Mouse (Mus musculus): Measurements from ENCODE around the gene Rrh. TPM values are rescaled to one million over a fixed set of nuclear protein-coding genes. Genes with fewer than 3 reads are reported as not detected.
A peak's percentile ranks its signal among the peaks of the same experiment; 100 is the strongest.
"Not testable (repeated sequence)": the region's sequence is repeated elsewhere in the genome, so short reads cannot be mapped to it uniquely, and the experiment has no call there.

Rrh gene
- polyA plus RNA-seq, 1 experiment from 2014 or later = not detected

- H3K4me1 ChIP-seq (ENCODE audit: control insufficient read depth, insufficient read depth, low read length) = no peaks in the 10 kb centered on the region
- no peak for ATAC-seq (ENCODE audit: insufficient number of reproducible peaks, insufficient read depth, low FRiP score, low read depth)
- no peak overlapping the region for H3K27ac ChIP-seq (ENCODE audit: low read length)
These were observed 51.2 kb downstream of the Rrh start for GRCm38 (mm10) chr3:129771210-129771609.

GRCm38 (mm10) chr3:129766971-129767794 is 55.2 kb downstream of the Rrh start:
- Histone ChIP-seq H3K4me2 (replicated peaks; ENCODE audit: low read depth, low read length) (no peak overlapping the region), H3K4me1 (ENCODE audit: control insufficient read depth, insufficient read depth, low read length) (no peaks in the 10 kb centered on the region), H3K27ac (ENCODE audit: low read length) (no peak overlapping the region), H3K4me3 (ENCODE audit: low read depth, low read length) (no peak overlapping the region), H3K36me3 (ENCODE audit: control insufficient read depth, insufficient read depth, low read length) (no peaks in the 10 kb centered on the region), H3K9ac (replicated peaks; ENCODE audit: low read depth, low read length) (no peak overlapping the region), H3K27me3 (ENCODE audit: control insufficient read depth, insufficient read depth, low read length) (no peaks in the 10 kb centered on the region), H3K9me3 (ENCODE audit: control insufficient read depth, low read depth, low read length) (no peaks in the 10 kb centered on the region)
- ATAC-seq (ENCODE audit: insufficient number of reproducible peaks, insufficient read depth, low FRiP score, low read depth) = no peak
- WGBS = 87% methylated on average over 10 of the region's 10 CpGs

More at GRCm38 (mm10) chr3:129771210-129771609, 51.2 kb downstream of the Rrh start:
- H3K9me3 ChIP-seq (ENCODE audit: control insufficient read depth, low read depth, low read length) = no peaks in the 10 kb centered on the region
- no peak overlapping the region for H3K4me3 ChIP-seq (ENCODE audit: low read depth, low read length)
- no peaks in the 10 kb centered on the region for H3K36me3 ChIP-seq (ENCODE audit: control insufficient read depth, insufficient read depth, low read length)
- 82% methylated on average over 6 of the region's 6 CpGs for WGBS
- no peaks in the 10 kb centered on the region for H3K27me3 ChIP-seq (ENCODE audit: control insufficient read depth, insufficient read depth, low read length)
- no peak overlapping the region for H3K4me2 ChIP-seq (replicated peaks; ENCODE audit: low read depth, low read length)
- no peak overlapping the region for H3K9ac ChIP-seq (replicated peaks; ENCODE audit: low read depth, low read length)

DNA sequence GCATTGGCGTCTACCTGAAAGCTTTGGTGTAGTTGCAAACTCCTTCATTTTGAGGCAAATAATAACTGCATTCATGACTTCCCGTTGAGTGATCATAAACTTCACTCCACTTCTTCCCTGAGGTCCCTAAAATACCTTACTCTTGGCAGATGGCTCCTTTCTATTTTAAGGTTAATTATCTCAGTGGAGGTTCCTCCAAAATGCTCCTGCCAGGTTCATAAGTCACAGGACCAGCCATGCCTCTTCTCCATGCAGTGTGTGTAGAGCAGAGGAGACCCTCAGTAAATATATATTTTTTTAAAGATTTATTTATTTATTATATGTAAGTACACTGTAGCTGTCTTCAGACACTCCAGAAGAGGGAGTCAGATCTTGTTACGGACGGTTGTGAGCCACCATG is 56.3 kb downstream of the Rrh start:
- WGBS = 79% methylated on average over 4 of the region's 4 CpGs

DNA sequence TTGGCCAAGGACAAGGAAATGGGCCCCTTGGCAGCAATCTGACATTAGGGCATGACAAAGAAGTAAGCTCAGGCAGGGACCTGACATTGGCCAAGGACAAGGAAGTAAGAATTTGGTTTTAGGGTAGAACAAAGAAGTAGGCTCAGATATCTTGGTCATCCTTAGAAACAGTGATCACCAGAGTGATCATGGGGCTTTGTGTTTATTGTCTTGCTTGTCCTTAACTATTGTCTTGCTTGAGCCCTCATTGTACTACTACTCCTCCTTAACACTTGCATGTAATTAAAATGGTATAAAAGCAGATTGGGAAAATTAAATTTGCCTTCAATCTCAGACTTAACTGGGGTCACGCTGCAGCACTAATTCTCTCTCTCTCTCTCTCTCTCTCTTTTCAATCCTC is 64.8 kb downstream of the Rrh start:
- ATAC-seq (ENCODE audit: insufficient number of reproducible peaks, insufficient read depth, low FRiP score, low read depth); H3K36me3 ChIP-seq (ENCODE audit: control insufficient read depth, insufficient read depth, low read length); H3K9ac ChIP-seq (replicated peaks; ENCODE audit: low read depth, low read length); H3K27me3 ChIP-seq (ENCODE audit: control insufficient read depth, insufficient read depth, low read length); H3K4me1 ChIP-seq (ENCODE audit: control insufficient read depth, insufficient read depth, low read length); H3K4me3 ChIP-seq (ENCODE audit: low read depth, low read length); H3K9me3 ChIP-seq (ENCODE audit: control insufficient read depth, low read depth, low read length); H3K27ac ChIP-seq (ENCODE audit: low read length); H3K4me2 ChIP-seq (replicated peaks; ENCODE audit: low read depth, low read length): not testable (repeated sequence)
- WGBS = 97% methylated on average over 1 of the region's 1 CpGs

More for the DNA sequence above, 56.3 kb downstream of the Rrh start:
- Histone ChIP-seq H3K4me1 (ENCODE audit: control insufficient read depth, insufficient read depth, low read length) (no peaks in the 10 kb centered on the region), H3K9me3 (ENCODE audit: control insufficient read depth, low read depth, low read length) (no peaks in the 10 kb centered on the region), H3K27me3 (ENCODE audit: control insufficient read depth, insufficient read depth, low read length) (no peaks in the 10 kb centered on the region), H3K9ac (replicated peaks; ENCODE audit: low read depth, low read length) (no peak overlapping the region), H3K4me3 (ENCODE audit: low read depth, low read length) (no peak overlapping the region), H3K4me2 (replicated peaks; ENCODE audit: low read depth, low read length) (no peak overlapping the region), H3K36me3 (ENCODE audit: control insufficient read depth, insufficient read depth, low read length) (no peaks in the 10 kb centered on the region), H3K27ac (ENCODE audit: low read length) (no peak overlapping the region)
- no peak for ATAC-seq (ENCODE audit: insufficient number of reproducible peaks, insufficient read depth, low FRiP score, low read depth)

DNA sequence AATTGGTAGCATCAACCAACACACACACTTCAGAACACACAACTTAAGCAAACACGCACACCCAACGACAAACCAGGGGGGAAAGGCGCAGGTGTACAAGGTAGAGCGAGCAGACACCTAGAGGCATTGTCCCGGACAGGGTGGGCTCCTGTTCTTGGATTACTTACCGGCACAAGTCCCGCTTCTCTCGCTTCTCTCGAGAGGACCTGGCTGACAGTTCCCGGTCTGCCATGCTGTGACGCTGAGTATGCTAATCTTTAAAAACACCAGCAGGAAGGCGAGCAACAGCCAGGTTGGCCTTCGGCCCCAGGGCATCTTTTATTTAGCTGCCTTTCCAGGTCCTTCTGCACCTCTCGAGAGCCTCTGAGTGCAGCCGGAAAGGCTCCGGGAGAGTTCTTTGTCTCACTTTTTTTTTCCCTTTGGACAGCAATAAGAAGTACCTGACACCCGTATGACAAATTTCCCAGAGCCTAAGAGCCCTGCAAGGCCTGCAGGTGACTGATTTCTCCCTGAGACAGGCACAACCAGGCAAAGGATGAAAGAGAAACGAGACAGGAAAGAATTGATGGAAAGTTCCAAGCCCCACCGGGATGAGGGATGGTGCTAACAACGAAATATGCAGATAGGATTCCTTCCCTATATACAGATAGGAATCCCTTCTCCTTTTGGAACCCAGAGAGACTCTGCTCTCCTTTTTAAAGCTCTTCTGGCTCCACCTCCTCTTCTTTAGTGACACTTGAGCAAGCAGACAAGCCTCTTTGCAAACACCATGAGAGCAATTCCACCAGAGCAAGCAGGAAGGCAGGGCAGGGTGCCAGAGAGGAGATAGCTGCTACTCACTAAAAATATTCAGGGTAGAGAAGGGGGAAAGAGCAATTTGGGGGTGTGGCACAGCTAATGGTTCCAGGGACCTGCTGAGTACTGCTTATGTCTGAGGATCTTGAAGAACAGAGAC is 67.5 kb downstream of the Rrh start, which contains the start of gene Egf:
Egf (minus strand) TSS at position 667 of the 955 bp plus-strand sequence.
- ATAC-seq (ENCODE audit: insufficient number of reproducible peaks, insufficient read depth, low FRiP score, low read depth) = no peak
- no peak within 1 kb of the TSS for H3K9ac ChIP-seq (replicated peaks; ENCODE audit: low read depth, low read length)
- H3K27ac ChIP-seq (ENCODE audit: low read length) = no peak within 1 kb of the TSS
- H3K36me3 ChIP-seq (ENCODE audit: control insufficient read depth, insufficient read depth, low read length) = no peaks in the 10 kb centered on the region
- no peaks in the 10 kb centered on the region; the same call in 1 of the 2 replicates for H3K4me1 ChIP-seq (ENCODE audit: control insufficient read depth, insufficient read depth, low read length)
- WGBS = 5% methylated on average over 20 of the region's 20 CpGs
- H3K4me3 ChIP-seq (ENCODE audit: low read depth, low read length) = peak within 1 kb of the TSS; percentile 8
- peaks cover 5% of the 10 kb centered on the region; the same call in 1 of the 2 replicates for H3K9me3 ChIP-seq (ENCODE audit: control insufficient read depth, low read depth, low read length)
- peak within 1 kb of the TSS; percentile 39 for H3K4me2 ChIP-seq (replicated peaks; ENCODE audit: low read depth, low read length)
- no peaks in the 10 kb centered on the region for H3K27me3 ChIP-seq (ENCODE audit: control insufficient read depth, insufficient read depth, low read length)

Other genes starting within 250 kb of the Rrh start
- gene Egf, start 67.3 kb downstream of the Rrh start, polyA plus RNA-seq (2014; fragmentation: Nextera tagmentation; extraction: Ambion mirVana) = 2.0 and 2.2 TPM in 2 replicates
- 0.16 TPM in 1 of 2 replicates, not detected in the other for gene Lrit3, start 18.6 kb downstream of the Rrh start, polyA plus RNA-seq (2014; fragmentation: Nextera tagmentation; extraction: Ambion mirVana)
- gene Gar1, start 8.8 kb upstream of the Rrh start, polyA plus RNA-seq (2014; fragmentation: Nextera tagmentation; extraction: Ambion mirVana) = 29.5 and 39.4 TPM in 2 replicates
- gene Cfi, start 13.3 kb upstream of the Rrh start, polyA plus RNA-seq (2014; fragmentation: Nextera tagmentation; extraction: Ambion mirVana) = 67.4 and 76.1 TPM in 2 replicates
- gene Pla2g12a, start 56.0 kb upstream of the Rrh start, polyA plus RNA-seq (2014; fragmentation: Nextera tagmentation; extraction: Ambion mirVana) = 38.5 and 50.1 TPM in 2 replicates
- gene Casp6, start 78.8 kb upstream of the Rrh start, polyA plus RNA-seq (2014; fragmentation: Nextera tagmentation; extraction: Ambion mirVana) = 98.6 and 112 TPM in 2 replicates
- gene Mcub, start 147.6 kb upstream of the Rrh start, polyA plus RNA-seq (2014; fragmentation: Nextera tagmentation; extraction: Ambion mirVana) = 3.0 and 3.4 TPM in 2 replicates
- 36.8 and 37.1 TPM in 2 replicates for gene Sec24b, start 239.0 kb upstream of the Rrh start, polyA plus RNA-seq (2014; fragmentation: Nextera tagmentation; extraction: Ambion mirVana)

All from stomach, embryonic 14.5 days (tissue).